Mouse (Mus musculus): Measurements from ENCODE around the gene Tcp1. TPM values are rescaled to one million over a fixed set of nuclear protein-coding genes. Genes with fewer than 3 reads are reported as not detected.
"Not testable (repeated sequence)": the region's sequence is repeated elsewhere in the genome, so short reads cannot be mapped to it uniquely, and the experiment has no call there.

Tcp1 gene
- polyA plus RNA-seq, 1 experiment from 2014 or later, result 549 TPM

- Histone ChIP-seq H3K9ac (ENCODE audit: low read depth, low read length) (no peak overlapping the region), H3K4me2 (no peak overlapping the region), H3K9me3 (ENCODE audit: control insufficient read depth, low read length) (no peaks in the 10 kb centered on the region), H3K4me1 (replicated peaks; ENCODE audit: control insufficient read depth, insufficient read depth, low read length) (no peaks in the 10 kb centered on the region), H3K36me3 (ENCODE audit: control insufficient read depth, insufficient read depth, low read length) (peaks cover 41% of the 10 kb centered on the region), H3K27ac (ENCODE audit: low read depth, low read length) (no peak overlapping the region), H3K4me3 (ENCODE audit: low read depth, low read length) (no peak overlapping the region), H3K27me3 (replicated peaks; ENCODE audit: control insufficient read depth, insufficient read depth, low read length) (no peaks in the 10 kb centered on the region)
- WGBS, result 88% methylated on average over 8 of the region's 8 CpGs
- ATAC-seq (replicated peaks; ENCODE audit: low FRiP score) (0 out of 2 replicates have a peak, but pooled peaks have one; percentile 8), DNase-seq (ENCODE audit: low spot score) (no peak)
Observed at GRCm38 (mm10) chr17:12925703-12926180, 10.2 kb downstream of the Tcp1 start.

- WGBS, result 82% methylated on average over 5 of the region's 5 CpGs
Observed at GRCm38 (mm10) chr17:12931576-12931975, 16.1 kb downstream of the Tcp1 start.

GRCm38 (mm10) chr17:12935719-12936118 is 20.2 kb downstream of the Tcp1 start:
- H3K4me1 ChIP-seq (replicated peaks; ENCODE audit: control insufficient read depth, insufficient read depth, low read length), result peaks cover 3% of the 10 kb centered on the region
- no peak overlapping the region for H3K27ac ChIP-seq (ENCODE audit: low read depth, low read length)
- no peak overlapping the region for H3K9ac ChIP-seq (ENCODE audit: low read depth, low read length)
- H3K36me3 ChIP-seq (ENCODE audit: control insufficient read depth, insufficient read depth, low read length), result no peaks in the 10 kb centered on the region
- WGBS, result 50% methylated on average over 4 of the region's 4 CpGs
- no peaks in the 10 kb centered on the region for H3K27me3 ChIP-seq (replicated peaks; ENCODE audit: control insufficient read depth, insufficient read depth, low read length)
- no peak overlapping the region for H3K4me2 ChIP-seq
- no peak overlapping the region for H3K4me3 ChIP-seq (ENCODE audit: low read depth, low read length)
- no peaks in the 10 kb centered on the region for H3K9me3 ChIP-seq (ENCODE audit: control insufficient read depth, low read length)
- no peak for DNase-seq (ENCODE audit: low spot score)
- ATAC-seq (replicated peaks; ENCODE audit: low FRiP score), result no peak

More at GRCm38 (mm10) chr17:12931576-12931975, 16.1 kb downstream of the Tcp1 start:
- not testable (repeated sequence) for H3K9me3 ChIP-seq (ENCODE audit: control insufficient read depth, low read length); H3K4me2 ChIP-seq; H3K27me3 ChIP-seq (replicated peaks; ENCODE audit: control insufficient read depth, insufficient read depth, low read length); H3K4me3 ChIP-seq (ENCODE audit: low read depth, low read length); DNase-seq (ENCODE audit: low spot score); H3K9ac ChIP-seq (ENCODE audit: low read depth, low read length); H3K36me3 ChIP-seq (ENCODE audit: control insufficient read depth, insufficient read depth, low read length); ATAC-seq (replicated peaks; ENCODE audit: low FRiP score); H3K4me1 ChIP-seq (replicated peaks; ENCODE audit: control insufficient read depth, insufficient read depth, low read length); H3K27ac ChIP-seq (ENCODE audit: low read depth, low read length)

GRCm38 (mm10) chr17:12937412-12937970 is 22.0 kb downstream of the Tcp1 start:
- Histone ChIP-seq H3K4me1 (replicated peaks; ENCODE audit: control insufficient read depth, insufficient read depth, low read length) (peaks cover 3% of the 10 kb centered on the region), H3K36me3 (ENCODE audit: control insufficient read depth, insufficient read depth, low read length) (no peaks in the 10 kb centered on the region), H3K4me2 (no peak overlapping the region), H3K27ac (ENCODE audit: low read depth, low read length) (no peak overlapping the region), H3K4me3 (ENCODE audit: low read depth, low read length) (no peak overlapping the region), H3K27me3 (replicated peaks; ENCODE audit: control insufficient read depth, insufficient read depth, low read length) (no peaks in the 10 kb centered on the region), H3K9me3 (ENCODE audit: control insufficient read depth, low read length) (no peaks in the 10 kb centered on the region), H3K9ac (ENCODE audit: low read depth, low read length) (no peak overlapping the region)
- ATAC-seq (replicated peaks; ENCODE audit: low FRiP score) (no peak), DNase-seq (ENCODE audit: low spot score) (no peak)
- WGBS, result 78% methylated on average over 2 of the region's 2 CpGs

GRCm38 (mm10) chr17:12938077-12938476 is 22.6 kb downstream of the Tcp1 start:
- no peak for ATAC-seq (replicated peaks; ENCODE audit: low FRiP score)

GRCm38 (mm10) chr17:12939377-12940148 is 24.1 kb downstream of the Tcp1 start:
- H3K4me2 ChIP-seq, result peak overlapping the region; percentile 61
- H3K4me1 ChIP-seq (replicated peaks; ENCODE audit: control insufficient read depth, insufficient read depth, low read length); DNase-seq (ENCODE audit: low spot score); H3K9ac ChIP-seq (ENCODE audit: low read depth, low read length); H3K27ac ChIP-seq (ENCODE audit: low read depth, low read length); H3K27me3 ChIP-seq (replicated peaks; ENCODE audit: control insufficient read depth, insufficient read depth, low read length); H3K36me3 ChIP-seq (ENCODE audit: control insufficient read depth, insufficient read depth, low read length); H3K9me3 ChIP-seq (ENCODE audit: control insufficient read depth, low read length): not testable (repeated sequence)
- ATAC-seq (replicated peaks; ENCODE audit: low FRiP score), result peak; percentile 11; the same call in 1 of the 2 replicates
- H3K4me3 ChIP-seq (ENCODE audit: low read depth, low read length), result peak overlapping the region; percentile 26; the same call in 1 of the 2 replicates
- WGBS, result 48% methylated on average over 2 of the region's 12 CpGs

More at GRCm38 (mm10) chr17:12938077-12938476, 22.6 kb downstream of the Tcp1 start:
- Histone ChIP-seq H3K4me3 (ENCODE audit: low read depth, low read length) (no peak overlapping the region), H3K4me2 (no peak overlapping the region), H3K27ac (ENCODE audit: low read depth, low read length) (no peak overlapping the region), H3K36me3 (ENCODE audit: control insufficient read depth, insufficient read depth, low read length) (peaks cover 1% of the 10 kb centered on the region; the same call in 1 of the 2 replicates), H3K27me3 (replicated peaks; ENCODE audit: control insufficient read depth, insufficient read depth, low read length) (no peaks in the 10 kb centered on the region), H3K9ac (ENCODE audit: low read depth, low read length) (no peak overlapping the region), H3K4me1 (replicated peaks; ENCODE audit: control insufficient read depth, insufficient read depth, low read length) (peaks cover 3% of the 10 kb centered on the region), H3K9me3 (ENCODE audit: control insufficient read depth, low read length) (no peaks in the 10 kb centered on the region)
- DNase-seq (ENCODE audit: low spot score), result no peak
- WGBS, result 67% methylated on average over 2 of the region's 2 CpGs

- H3K4me1 ChIP-seq (replicated peaks; ENCODE audit: control insufficient read depth, insufficient read depth, low read length), result peaks cover 3% of the 10 kb centered on the region
- 12% methylated on average over 27 of the region's 27 CpGs for WGBS
- H3K36me3 ChIP-seq (ENCODE audit: control insufficient read depth, insufficient read depth, low read length), result peaks cover 9% of the 10 kb centered on the region; the same call in 1 of the 2 replicates
- H3K27ac ChIP-seq (ENCODE audit: low read depth, low read length), result no peak within 1 kb of the TSS
- no peak for DNase-seq (ENCODE audit: low spot score)
- H3K9me3 ChIP-seq (ENCODE audit: control insufficient read depth, low read length), result no peaks in the 10 kb centered on the region
- H3K9ac ChIP-seq (ENCODE audit: low read depth, low read length), result no peak within 1 kb of the TSS
- H3K4me3 ChIP-seq (ENCODE audit: low read depth, low read length), result peak within 1 kb of the TSS; percentile 26
- H3K27me3 ChIP-seq (replicated peaks; ENCODE audit: control insufficient read depth, insufficient read depth, low read length), result no peaks in the 10 kb centered on the region
- ATAC-seq (replicated peaks; ENCODE audit: low FRiP score), result peak; percentile 73
- peak within 1 kb of the TSS; percentile 61 for H3K4me2 ChIP-seq
Observed at GRCm38 (mm10) chr17:12940151-12940805, 24.8 kb downstream of the Tcp1 start, which contains the start of gene Acat3. TSS of gene Acat3 (minus strand) at chr17:12940600.

GRCm38 (mm10) chr17:12941543-12942260 is 26.2 kb downstream of the Tcp1 start:
- Histone ChIP-seq H3K27ac (ENCODE audit: low read depth, low read length) (no peak overlapping the region), H3K27me3 (replicated peaks; ENCODE audit: control insufficient read depth, insufficient read depth, low read length) (no peaks in the 10 kb centered on the region), H3K9ac (ENCODE audit: low read depth, low read length) (no peak overlapping the region), H3K4me1 (replicated peaks; ENCODE audit: control insufficient read depth, insufficient read depth, low read length) (peaks cover 3% of the 10 kb centered on the region), H3K4me3 (ENCODE audit: low read depth, low read length) (no peak overlapping the region), H3K36me3 (ENCODE audit: control insufficient read depth, insufficient read depth, low read length) (peaks cover 12% of the 10 kb centered on the region; the same call in 1 of the 2 replicates), H3K9me3 (ENCODE audit: control insufficient read depth, low read length) (no peaks in the 10 kb centered on the region), H3K4me2 (no peak overlapping the region)
- no peak for DNase-seq (ENCODE audit: low spot score)
- 71% methylated on average over 8 of the region's 8 CpGs for WGBS
- no peak for ATAC-seq (replicated peaks; ENCODE audit: low FRiP score)
